Mouse (Mus musculus): ENCODE results near the gene Hist1h1t. TPM values are rescaled to one million over a fixed set of nuclear protein-coding genes. Genes with fewer than 3 reads are reported as not detected.

Gene Hist1h1t
- polyA plus RNA-seq, 1 experiment: not detected

DNA sequence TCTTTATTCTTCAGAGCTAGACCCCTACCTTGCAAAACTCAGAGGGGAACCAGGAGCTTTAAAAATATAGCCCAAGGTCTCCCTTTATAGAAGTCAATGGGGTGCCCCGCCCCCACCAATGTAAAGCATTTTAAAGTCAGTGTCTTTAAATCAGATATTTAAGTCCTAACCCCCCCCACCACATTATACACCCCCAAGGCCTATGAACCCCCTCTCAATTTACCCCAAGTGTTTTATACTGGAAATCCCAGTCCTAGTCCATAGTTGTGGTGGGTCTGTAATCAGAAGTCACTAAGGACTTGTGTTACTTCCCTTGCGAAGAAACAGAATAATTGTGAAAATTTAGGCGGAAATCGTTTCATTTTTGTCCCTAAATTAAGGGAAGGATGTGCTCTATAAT is 42.4 kb downstream of the Hist1h1t start:
- Histone ChIP-seq H3K27me3 (ENCODE audit: control insufficient read depth, insufficient read depth, low read length, poor library complexity, severe bottlenecking) (no peaks in the 10 kb centered on the region), H3K9me3 (replicated peaks; ENCODE audit: control insufficient read depth, insufficient read depth, low read length, poor library complexity, severe bottlenecking) (no peaks in the 10 kb centered on the region), H3K4me1 (ENCODE audit: control insufficient read depth, insufficient read depth, low read length) (no peaks in the 10 kb centered on the region), H3K4me3 (ENCODE audit: low read depth, low read length) (no peak overlapping the region), H3K9ac (ENCODE audit: low read depth, poor library complexity, severe bottlenecking) (peak overlapping the region; percentile 85), H3K27ac (ENCODE audit: insufficient read depth, low read length) (peak overlapping the region; percentile 85), H3K36me3 (ENCODE audit: control insufficient read depth, insufficient read depth, low read length, poor library complexity, severe bottlenecking) (no peaks in the 10 kb centered on the region)
- TF ChIP-seq CTCF (IDR thresholded peaks at IDR 0.05; ENCODE audit: low read depth, low read length) (no peak), EP300 (IDR thresholded peaks at IDR 0.05; ENCODE audit: insufficient read depth, low read depth, low read length) (no peak), POLR2A (IDR thresholded peaks at IDR 0.05; ENCODE audit: insufficient read depth, low read length) (no peak)

DNA sequence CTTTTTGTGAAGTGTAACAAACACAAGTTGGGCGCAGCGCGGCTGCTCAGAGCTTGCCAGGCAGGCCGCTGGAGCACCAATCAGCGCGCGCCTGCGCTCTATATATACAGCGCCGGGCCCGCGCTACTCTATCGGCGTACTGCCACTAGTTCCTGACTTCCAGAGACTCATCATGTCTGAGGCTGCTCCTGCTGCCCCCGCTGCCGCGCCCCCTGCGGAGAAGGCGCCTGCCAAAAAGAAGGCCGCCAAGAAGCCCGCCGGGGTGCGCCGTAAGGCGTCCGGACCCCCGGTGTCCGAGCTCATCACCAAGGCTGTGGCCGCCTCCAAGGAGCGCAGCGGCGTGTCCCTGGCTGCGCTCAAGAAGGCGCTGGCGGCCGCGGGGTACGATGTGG is 43.1 kb downstream of the Hist1h1t start, which contains the start of gene Hist1h1c:
Hist1h1c (plus strand) TSS at position 132 of the 392 bp plus-strand sequence.
- Histone ChIP-seq H3K9ac (ENCODE audit: low read depth, poor library complexity, severe bottlenecking) (peak within 1 kb of the TSS; percentile 85), H3K9me3 (replicated peaks; ENCODE audit: control insufficient read depth, insufficient read depth, low read length, poor library complexity, severe bottlenecking) (no peaks in the 10 kb centered on the region), H3K27me3 (ENCODE audit: control insufficient read depth, insufficient read depth, low read length, poor library complexity, severe bottlenecking) (no peaks in the 10 kb centered on the region), H3K4me1 (ENCODE audit: control insufficient read depth, insufficient read depth, low read length) (no peaks in the 10 kb centered on the region), H3K4me3 (ENCODE audit: low read depth, low read length) (peak within 1 kb of the TSS; percentile 74), H3K36me3 (ENCODE audit: control insufficient read depth, insufficient read depth, low read length, poor library complexity, severe bottlenecking) (no peaks in the 10 kb centered on the region), H3K27ac (ENCODE audit: insufficient read depth, low read length) (peak within 1 kb of the TSS; percentile 90)
- TF ChIP-seq EP300 (IDR thresholded peaks at IDR 0.05; ENCODE audit: insufficient read depth, low read depth, low read length) (no peak), POLR2A (IDR thresholded peaks at IDR 0.05; ENCODE audit: insufficient read depth, low read length) (peak; percentile 98)

DNA sequence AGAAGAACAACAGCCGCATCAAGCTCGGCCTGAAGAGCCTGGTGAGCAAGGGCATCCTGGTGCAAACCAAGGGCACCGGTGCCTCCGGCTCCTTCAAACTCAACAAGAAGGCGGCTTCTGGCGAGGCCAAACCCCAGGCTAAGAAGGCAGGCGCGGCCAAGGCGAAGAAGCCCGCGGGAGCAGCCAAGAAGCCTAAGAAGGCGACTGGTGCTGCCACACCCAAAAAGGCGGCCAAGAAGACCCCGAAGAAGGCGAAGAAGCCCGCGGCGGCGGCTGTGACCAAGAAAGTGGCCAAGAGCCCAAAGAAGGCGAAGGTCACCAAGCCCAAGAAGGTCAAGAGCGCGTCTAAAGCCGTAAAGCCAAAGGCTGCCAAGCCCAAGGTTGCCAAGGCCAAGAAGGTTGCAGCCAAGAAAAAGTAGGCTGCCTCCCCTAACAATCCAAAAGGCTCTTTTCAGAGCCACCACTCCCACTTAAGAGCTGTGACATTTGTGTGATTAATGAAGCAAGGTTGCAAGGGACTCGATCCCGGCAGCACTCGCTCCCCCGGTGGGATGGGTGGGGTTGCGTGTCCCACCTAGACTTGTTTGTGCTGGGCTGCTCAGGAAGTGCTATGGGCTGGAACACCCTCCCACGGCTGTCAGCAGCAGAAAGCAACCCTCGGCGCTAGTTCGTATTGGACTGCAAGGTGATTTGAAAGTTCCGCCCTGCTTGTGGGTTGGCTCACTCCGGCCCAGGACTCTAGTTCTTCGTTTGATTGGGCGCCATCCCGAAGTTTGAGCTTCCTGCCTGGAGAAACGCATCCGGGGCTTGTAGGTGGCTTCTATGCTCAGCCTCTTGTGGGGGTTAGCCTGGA is 43.7 kb downstream of the Hist1h1t start:
- no peaks in the 10 kb centered on the region for H3K4me1 ChIP-seq (ENCODE audit: control insufficient read depth, insufficient read depth, low read length)
- peak overlapping the region; percentile 83 for H3K9ac ChIP-seq (ENCODE audit: low read depth, poor library complexity, severe bottlenecking)
- H3K4me3 ChIP-seq (ENCODE audit: low read depth, low read length): peak overlapping the region; percentile 74
- H3K9me3 ChIP-seq (replicated peaks; ENCODE audit: control insufficient read depth, insufficient read depth, low read length, poor library complexity, severe bottlenecking): no peaks in the 10 kb centered on the region
- H3K36me3 ChIP-seq (ENCODE audit: control insufficient read depth, insufficient read depth, low read length, poor library complexity, severe bottlenecking): no peaks in the 10 kb centered on the region
- H3K27ac ChIP-seq (ENCODE audit: insufficient read depth, low read length): peak overlapping the region; percentile 90
- no peaks in the 10 kb centered on the region for H3K27me3 ChIP-seq (ENCODE audit: control insufficient read depth, insufficient read depth, low read length, poor library complexity, severe bottlenecking)
- no peak for TF ChIP-seq CTCF (IDR thresholded peaks at IDR 0.05; ENCODE audit: low read depth, low read length)
- peak; percentile 99 for TF ChIP-seq POLR2A (IDR thresholded peaks at IDR 0.05; ENCODE audit: insufficient read depth, low read length)
- TF ChIP-seq EP300 (IDR thresholded peaks at IDR 0.05; ENCODE audit: insufficient read depth, low read depth, low read length): peak; percentile 84

- H3K4me3 ChIP-seq (ENCODE audit: low read depth, low read length): peak overlapping the region; percentile 74
- peak overlapping the region; percentile 83 for H3K9ac ChIP-seq (ENCODE audit: low read depth, poor library complexity, severe bottlenecking)
Measured at GRCm38 (mm10) chr13:23739922-23740252, 44.3 kb downstream of the Hist1h1t start.

GRCm38 (mm10) chr13:23740256-23740840 is 44.7 kb downstream of the Hist1h1t start:
- H3K27me3 ChIP-seq (ENCODE audit: control insufficient read depth, insufficient read depth, low read length, poor library complexity, severe bottlenecking): no peaks in the 10 kb centered on the region
- peak overlapping the region; percentile 83 for H3K9ac ChIP-seq (ENCODE audit: low read depth, poor library complexity, severe bottlenecking)
- no peak for TF ChIP-seq CTCF (IDR thresholded peaks at IDR 0.05; ENCODE audit: low read depth, low read length)
- TF ChIP-seq POLR2A (IDR thresholded peaks at IDR 0.05; ENCODE audit: insufficient read depth, low read length): no peak
- TF ChIP-seq EP300 (IDR thresholded peaks at IDR 0.05; ENCODE audit: insufficient read depth, low read depth, low read length): no peak
- no peaks in the 10 kb centered on the region for H3K9me3 ChIP-seq (replicated peaks; ENCODE audit: control insufficient read depth, insufficient read depth, low read length, poor library complexity, severe bottlenecking)
- H3K27ac ChIP-seq (ENCODE audit: insufficient read depth, low read length): peak overlapping the region; percentile 90
- no peaks in the 10 kb centered on the region for H3K36me3 ChIP-seq (ENCODE audit: control insufficient read depth, insufficient read depth, low read length, poor library complexity, severe bottlenecking)
- no peaks in the 10 kb centered on the region for H3K4me1 ChIP-seq (ENCODE audit: control insufficient read depth, insufficient read depth, low read length)
- H3K4me3 ChIP-seq (ENCODE audit: low read depth, low read length): peak overlapping the region; percentile 74

More at GRCm38 (mm10) chr13:23739922-23740252, 44.3 kb downstream of the Hist1h1t start:
- H3K27ac ChIP-seq (ENCODE audit: insufficient read depth, low read length): peak overlapping the region; percentile 90
- H3K36me3 ChIP-seq (ENCODE audit: control insufficient read depth, insufficient read depth, low read length, poor library complexity, severe bottlenecking): no peaks in the 10 kb centered on the region
- H3K4me1 ChIP-seq (ENCODE audit: control insufficient read depth, insufficient read depth, low read length): no peaks in the 10 kb centered on the region
- no peaks in the 10 kb centered on the region for H3K27me3 ChIP-seq (ENCODE audit: control insufficient read depth, insufficient read depth, low read length, poor library complexity, severe bottlenecking)
- H3K9me3 ChIP-seq (replicated peaks; ENCODE audit: control insufficient read depth, insufficient read depth, low read length, poor library complexity, severe bottlenecking): no peaks in the 10 kb centered on the region
- TF ChIP-seq CTCF (IDR thresholded peaks at IDR 0.05; ENCODE audit: low read depth, low read length) (no peak), POLR2A (IDR thresholded peaks at IDR 0.05; ENCODE audit: insufficient read depth, low read length) (no peak), EP300 (IDR thresholded peaks at IDR 0.05; ENCODE audit: insufficient read depth, low read depth, low read length) (no peak)

- Histone ChIP-seq H3K27ac (ENCODE audit: insufficient read depth, low read length) (peak overlapping the region; percentile 91), H3K9me3 (replicated peaks; ENCODE audit: control insufficient read depth, insufficient read depth, low read length, poor library complexity, severe bottlenecking) (no peaks in the 10 kb centered on the region), H3K9ac (ENCODE audit: low read depth, poor library complexity, severe bottlenecking) (peak overlapping the region; percentile 83), H3K36me3 (ENCODE audit: control insufficient read depth, insufficient read depth, low read length, poor library complexity, severe bottlenecking) (no peaks in the 10 kb centered on the region), H3K27me3 (ENCODE audit: control insufficient read depth, insufficient read depth, low read length, poor library complexity, severe bottlenecking) (no peaks in the 10 kb centered on the region), H3K4me1 (ENCODE audit: control insufficient read depth, insufficient read depth, low read length) (no peaks in the 10 kb centered on the region), H3K4me3 (ENCODE audit: low read depth, low read length) (no peak overlapping the region)
- TF ChIP-seq CTCF (IDR thresholded peaks at IDR 0.05; ENCODE audit: low read depth, low read length) (no peak), EP300 (IDR thresholded peaks at IDR 0.05; ENCODE audit: insufficient read depth, low read depth, low read length) (no peak), POLR2A (IDR thresholded peaks at IDR 0.05; ENCODE audit: insufficient read depth, low read length) (no peak)
Measured at GRCm38 (mm10) chr13:23740910-23741309, 45.3 kb downstream of the Hist1h1t start.

Data from ES-Bruce4 (cell line).